21 mouse cellular contexts compared by ENCODE assay signal in genomic region chr6:52292328-52292727, GRCm38 (mm10). TPM values are rescaled to one million over a fixed set of nuclear protein-coding genes. Genes with fewer than 3 reads are reported as not detected.
"Had no signal": no experiment of that assay in that cellular context is flagged by ENCODE, and none has a peak within 500 bp of the region (broad histone marks: within the 10 kb centered on the region; RNA-seq: fewer than 3 reads in every experiment).

No protein-coding gene starts in this region.

- H3K9ac ChIP-seq: lung, embryonic 14.5 days; midbrain, embryonic 12.5 days; neural tube, embryonic 12.5 days; stomach, embryonic 15.5 days had no signal

- H3K9me3 ChIP-seq: midbrain, embryonic 12.5 days; neural tube, embryonic 12.5 days; stomach, embryonic 15.5 days had no signal

- H3K4me3 ChIP-seq: megakaryocyte, embryonic 14.5 days; midbrain, embryonic 12.5 days; neural tube, embryonic 12.5 days; stomach, embryonic 15.5 days had no signal

- H3K4me2 ChIP-seq: lung, embryonic 14.5 days; midbrain, embryonic 12.5 days; neural tube, embryonic 12.5 days; stomach, embryonic 15.5 days had no signal

- DNase-seq: lung, adult 18-20 months; lung, embryonic 14.5 days; lung, postnatal 14 days; lung, postnatal 36 days; midbrain, embryonic 14.5 days; right cerebral cortex, postnatal 14 days; thymus, adult 2 months; thymus, postnatal 25 days; thymus, postnatal 4 days had no signal

- H3K27ac ChIP-seq: macrophage; midbrain, embryonic 12.5 days; neural tube, embryonic 12.5 days; stomach, embryonic 15.5 days; stomach, postnatal 0 days had no signal

- H3K36me3 ChIP-seq: midbrain, embryonic 12.5 days; neural tube, embryonic 12.5 days; stomach, embryonic 15.5 days had no signal

RNA-seq across cellular contexts. Expression of gene Evx1, which starts 21.0 kb away (rescaled TPM):
- polyA plus RNA-seq: liver, embryonic 16.5 days; lung, embryonic 14.5 days; lung, embryonic 16.5 days; macrophage; spleen, adult 2 months; stomach, embryonic 15.5 days; stomach, postnatal 0 days; thymus, adult 2 months had no signal

RNA-seq across cellular contexts. Expression of gene Hoxa13, which starts 31.6 kb away (rescaled TPM):
- polyA plus RNA-seq: liver, embryonic 16.5 days; lung, embryonic 14.5 days; lung, embryonic 16.5 days; macrophage; midbrain, embryonic 12.5 days; midbrain, embryonic 14.5 days; midbrain, postnatal 0 days; neural tube, embryonic 14.5 days; spleen, adult 2 months; stomach, embryonic 15.5 days; stomach, postnatal 0 days; testis, adult 2 months; thymus, adult 2 months had no signal

RNA-seq across cellular contexts. Expression of gene Hoxa11, which starts 46.7 kb away (rescaled TPM):
- polyA plus RNA-seq: liver, embryonic 16.5 days; lung, embryonic 14.5 days; lung, embryonic 16.5 days; macrophage; midbrain, embryonic 12.5 days; midbrain, embryonic 14.5 days; midbrain, postnatal 0 days; spleen, adult 2 months; stomach, postnatal 0 days; testis, adult 2 months; thymus, adult 2 months had no signal

RNA-seq across cellular contexts. Expression of gene Hoxa10, which starts 51.7 kb away (rescaled TPM):
- polyA plus RNA-seq: lung, embryonic 14.5 days; lung, embryonic 16.5 days; macrophage; midbrain, embryonic 12.5 days; midbrain, embryonic 14.5 days; midbrain, postnatal 0 days; spleen, adult 2 months; stomach, postnatal 0 days; thymus, adult 2 months had no signal
